Mouse (Mus musculus): ENCODE measurements at regions not wholly inside any gene's neighbourhood (a gene's known extent, or its start where the extent isn't known, plus 50 kb on each side); places are given as distances from the start of the nearest gene placed in this dataset.

DNA sequence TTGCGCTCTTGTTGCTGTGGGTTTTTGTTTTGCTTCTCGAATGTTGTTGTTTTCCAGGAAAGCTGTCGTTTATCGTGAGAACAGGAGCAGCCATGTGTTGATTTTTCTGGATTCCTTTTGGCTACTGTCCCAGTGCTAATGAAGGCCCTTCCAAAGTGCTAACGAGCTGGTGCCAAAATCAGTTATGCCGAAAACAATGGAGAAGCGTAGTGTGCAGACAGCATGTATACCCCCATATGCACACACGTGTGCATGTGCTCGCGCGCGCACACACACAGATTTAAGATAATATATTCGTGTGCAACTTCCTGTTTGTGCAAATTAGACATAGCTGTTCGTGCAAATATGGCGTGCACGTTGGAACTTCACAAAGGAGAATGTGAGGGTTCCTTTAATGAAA lies 788.0 kb upstream of the Car8 start:
- 0 out of 2 replicates have a peak, but pooled peaks cover 6% of the 10 kb centered on the region for H3K4me1 ChIP-seq (ENCODE audit: insufficient read depth, low read length)
- no peak overlapping the region for H3K4me3 ChIP-seq (ENCODE audit: low read length)
- H3K9me3 ChIP-seq (ENCODE audit: low read length) = no peaks in the 10 kb centered on the region
- peak overlapping the region; percentile 43; the same call in 1 of the 2 replicates for H3K27ac ChIP-seq
- H3K9ac ChIP-seq (replicated peaks; ENCODE audit: low read length) = no peak overlapping the region
- no peaks in the 10 kb centered on the region for H3K36me3 ChIP-seq (ENCODE audit: insufficient read depth, low read length)
- WGBS = 30% methylated on average over 16 of the region's 16 CpGs
- DNase-seq (ENCODE audit: low spot score) (peak; percentile 78), ATAC-seq (no peak)
- peak overlapping the region; percentile 30 for H3K4me2 ChIP-seq (ENCODE audit: low read depth, low read length)
- no peaks in the 10 kb centered on the region for H3K27me3 ChIP-seq (ENCODE audit: insufficient read depth, low read length)
- TF ChIP-seq CTCF (IDR thresholded peaks at IDR 0.05; ENCODE audit: low read depth) = no peak

- Histone ChIP-seq H3K9me3 (ENCODE audit: low read length) (no peaks in the 10 kb centered on the region), H3K4me2 (ENCODE audit: low read depth, low read length) (no peak overlapping the region), H3K27me3 (ENCODE audit: insufficient read depth, low read length) (no peaks in the 10 kb centered on the region), H3K36me3 (ENCODE audit: insufficient read depth, low read length) (no peaks in the 10 kb centered on the region), H3K4me3 (ENCODE audit: low read length) (no peak overlapping the region), H3K9ac (replicated peaks; ENCODE audit: low read length) (no peak overlapping the region), H3K4me1 (ENCODE audit: insufficient read depth, low read length) (0 out of 2 replicates have a peak, but pooled peaks cover 6% of the 10 kb centered on the region), H3K27ac (no peak overlapping the region; the same call in 1 of the 2 replicates)
- 44% methylated on average over 8 of the region's 8 CpGs for WGBS
- no peak for DNase-seq (ENCODE audit: low spot score)
- TF ChIP-seq CTCF (IDR thresholded peaks at IDR 0.05; ENCODE audit: low read depth) = no peak
- ATAC-seq = no peak
These were observed 787.1 kb upstream of the Car8 start for GRCm38 (mm10) chr4:9025821-9026470.

DNA sequence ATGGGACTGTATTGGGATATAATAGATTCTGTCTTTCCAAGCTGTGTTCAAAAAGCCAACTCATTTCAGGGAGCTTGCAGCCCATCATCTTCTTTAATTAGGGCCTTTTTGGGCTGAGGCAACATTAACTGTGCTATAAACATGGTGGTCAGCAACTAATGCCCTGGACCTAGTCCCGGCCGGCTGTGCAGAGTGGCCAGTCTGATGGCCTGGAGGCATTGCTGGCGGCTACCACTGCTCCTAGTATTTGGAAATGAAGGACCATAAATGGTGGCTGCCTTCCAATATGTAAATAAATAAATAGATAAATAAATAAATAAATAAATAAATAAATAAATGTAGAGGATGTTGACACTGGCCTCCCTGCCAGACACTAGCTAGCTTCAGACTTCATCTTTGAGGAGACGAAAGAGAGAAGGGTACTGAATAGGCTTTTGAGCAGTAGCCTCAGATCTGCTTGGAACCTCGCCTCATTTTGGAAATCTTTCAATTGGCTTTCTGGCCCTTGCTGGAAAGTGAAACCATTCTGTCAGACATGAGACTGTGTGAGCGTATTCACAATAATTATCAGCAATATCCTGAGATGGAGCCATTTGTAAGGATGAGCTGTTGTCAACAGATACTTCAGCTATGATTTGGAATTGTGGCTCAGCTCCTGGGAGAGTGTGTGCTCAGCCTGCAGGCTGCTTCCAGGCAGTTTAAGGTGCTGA lies 785.5 kb upstream of the Car8 start:
- no peak for TF ChIP-seq CTCF (IDR thresholded peaks at IDR 0.05; ENCODE audit: low read depth)
- no peaks in the 10 kb centered on the region for H3K36me3 ChIP-seq (ENCODE audit: insufficient read depth, low read length)
- ATAC-seq (no peak), DNase-seq (ENCODE audit: low spot score) (peak; percentile 49)
- no peak overlapping the region for H3K4me3 ChIP-seq (ENCODE audit: low read length)
- H3K4me1 ChIP-seq (ENCODE audit: insufficient read depth, low read length) = 0 out of 2 replicates have a peak, but pooled peaks cover 6% of the 10 kb centered on the region
- H3K9me3 ChIP-seq (ENCODE audit: low read length) = no peaks in the 10 kb centered on the region
- H3K4me2 ChIP-seq (ENCODE audit: low read depth, low read length) = no peak overlapping the region
- no peaks in the 10 kb centered on the region for H3K27me3 ChIP-seq (ENCODE audit: insufficient read depth, low read length)
- H3K9ac ChIP-seq (replicated peaks; ENCODE audit: low read length) = no peak overlapping the region
- peak overlapping the region; percentile 8; the same call in 1 of the 2 replicates for H3K27ac ChIP-seq
- 54% methylated on average over 6 of the region's 6 CpGs for WGBS

DNA sequence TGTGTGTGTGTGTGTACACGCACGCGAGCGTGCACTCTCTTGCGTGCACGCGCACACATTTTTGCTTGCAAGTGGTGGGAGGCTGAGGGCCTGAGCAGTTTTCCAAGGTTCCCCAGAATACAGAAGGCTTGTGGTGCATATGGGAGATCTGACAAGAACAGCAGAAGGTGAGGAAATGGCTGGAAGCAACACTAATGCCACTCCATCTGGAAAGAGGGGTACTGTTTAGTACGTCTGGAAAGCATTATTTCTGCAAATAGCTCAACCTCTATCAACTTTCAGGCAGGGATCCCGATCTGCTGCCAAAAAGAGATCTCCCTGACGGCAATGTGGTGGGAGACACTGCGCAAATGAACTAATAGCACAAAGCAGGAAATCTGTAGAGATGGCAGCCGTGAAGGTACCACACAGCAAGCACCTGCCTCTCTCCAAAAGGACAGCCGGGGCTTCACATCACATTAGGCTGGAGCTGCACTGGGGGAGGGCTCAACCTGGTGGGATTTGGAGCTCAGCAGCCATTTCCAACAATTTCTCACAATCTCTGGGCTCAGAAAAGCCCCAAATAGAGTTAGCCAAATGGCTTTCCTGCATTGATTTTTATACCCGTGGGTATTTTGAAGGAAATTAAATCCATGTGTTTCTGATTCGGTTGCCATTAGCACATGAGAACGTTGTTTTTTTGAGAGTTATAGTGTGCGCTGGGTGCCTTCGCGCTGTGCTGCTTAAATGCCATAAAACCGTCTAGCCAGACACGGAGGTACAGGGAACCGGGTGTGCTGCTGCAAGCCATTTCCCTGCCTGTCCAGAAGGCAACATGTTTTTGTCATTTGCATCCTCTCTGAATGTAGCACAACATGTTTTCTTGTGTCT lies 780.6 kb upstream of the Car8 start:
- Histone ChIP-seq H3K4me2 (ENCODE audit: low read depth, low read length) (no peak overlapping the region), H3K27ac (peak overlapping the region; percentile 52; the same call in 1 of the 2 replicates), H3K4me1 (ENCODE audit: insufficient read depth, low read length) (peaks cover 18% of the 10 kb centered on the region), H3K9me3 (ENCODE audit: low read length) (no peaks in the 10 kb centered on the region), H3K9ac (replicated peaks; ENCODE audit: low read length) (no peak overlapping the region), H3K27me3 (ENCODE audit: insufficient read depth, low read length) (no peaks in the 10 kb centered on the region), H3K4me3 (ENCODE audit: low read length) (no peak overlapping the region), H3K36me3 (ENCODE audit: insufficient read depth, low read length) (no peaks in the 10 kb centered on the region)
- TF ChIP-seq CTCF (IDR thresholded peaks at IDR 0.05; ENCODE audit: low read depth) = no peak
- DNase-seq (ENCODE audit: low spot score) (peak; percentile 74), ATAC-seq (peak; percentile 79)
- WGBS = 60% methylated on average over 22 of the region's 22 CpGs

DNA sequence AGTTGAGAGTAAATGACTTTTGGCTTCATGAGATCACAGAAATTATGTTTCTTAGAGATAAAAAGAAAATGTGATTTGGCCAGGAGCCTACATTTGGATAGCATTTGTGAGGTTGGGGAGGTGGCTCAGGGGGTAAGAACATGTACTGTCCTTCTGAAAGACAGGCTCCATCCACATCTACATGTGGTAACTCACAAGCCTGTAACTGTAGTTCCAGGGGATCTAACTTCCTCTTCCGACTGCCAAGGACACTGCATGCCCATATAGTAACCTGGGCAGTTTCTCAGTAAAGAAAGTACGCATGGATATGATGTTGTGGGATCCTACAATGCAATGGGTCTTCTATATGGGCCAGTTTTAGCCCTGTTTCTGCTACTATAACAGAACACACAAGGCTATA lies 779.4 kb upstream of the Car8 start:
- H3K27ac ChIP-seq = peak overlapping the region; percentile 52; the same call in 1 of the 2 replicates
- H3K27me3 ChIP-seq (ENCODE audit: insufficient read depth, low read length) = no peaks in the 10 kb centered on the region
- no peak for TF ChIP-seq CTCF (IDR thresholded peaks at IDR 0.05; ENCODE audit: low read depth)
- H3K9me3 ChIP-seq (ENCODE audit: low read length) = no peaks in the 10 kb centered on the region
- no peak overlapping the region for H3K9ac ChIP-seq (replicated peaks; ENCODE audit: low read length)
- no peak overlapping the region for H3K4me3 ChIP-seq (ENCODE audit: low read length)
- no peaks in the 10 kb centered on the region for H3K36me3 ChIP-seq (ENCODE audit: insufficient read depth, low read length)
- H3K4me2 ChIP-seq (ENCODE audit: low read depth, low read length) = no peak overlapping the region
- peaks cover 18% of the 10 kb centered on the region for H3K4me1 ChIP-seq (ENCODE audit: insufficient read depth, low read length)
- 91% methylated on average over 2 of the region's 2 CpGs for WGBS
- no peak for DNase-seq (ENCODE audit: low spot score)
- no peak for ATAC-seq

GRCm38 (mm10) chr4:9016504-9017040 lies 777.7 kb upstream of the Car8 start:
- Histone ChIP-seq H3K4me1 (ENCODE audit: insufficient read depth, low read length) (peaks cover 14% of the 10 kb centered on the region), H3K27me3 (ENCODE audit: insufficient read depth, low read length) (no peaks in the 10 kb centered on the region), H3K9me3 (ENCODE audit: low read length) (no peaks in the 10 kb centered on the region), H3K4me3 (ENCODE audit: low read length) (no peak overlapping the region), H3K36me3 (ENCODE audit: insufficient read depth, low read length) (no peaks in the 10 kb centered on the region), H3K4me2 (ENCODE audit: low read depth, low read length) (no peak overlapping the region), H3K9ac (replicated peaks; ENCODE audit: low read length) (no peak overlapping the region), H3K27ac (peak overlapping the region; percentile 77)
- no peak for ATAC-seq
- DNase-seq (ENCODE audit: low spot score) = peak; percentile 34
- TF ChIP-seq CTCF (IDR thresholded peaks at IDR 0.05; ENCODE audit: low read depth) = no peak
- 39% methylated on average over 9 of the region's 9 CpGs for WGBS

All from hindbrain, postnatal 0 days (tissue).